Mouse (Mus musculus) hindbrain, postnatal 0 days (tissue): ENCODE data around the gene Thsd7b. TPM values are rescaled to one million over a fixed set of nuclear protein-coding genes. Genes with fewer than 3 reads are reported as not detected.
"Not testable (repeated sequence)": the region's sequence is repeated elsewhere in the genome, so short reads cannot be mapped to it uniquely, and the experiment has no call there.

ENCODE experiments used
- ATAC-seq: fragments of 200-750 bp; cut with Nextera tagmentation; 2 replicates; pipeline ENCODE4 v1.8.0; 2017; ENCODE audit warnings: mild to moderate bottlenecking, moderate TSS enrichment, moderate library complexity
- DNase-seq: peaks from one replicate; pipeline ENCODE4 v3.0.0-alpha.2; 2015; ENCODE audit warnings: low spot score
- H3K27ac ChIP-seq: fragments of 300-500 bp; sonication (generic); 2 replicates; pipeline ENCODE4 v1.5.1; 2014; ENCODE audit warnings: mild to moderate bottlenecking
- H3K27me3 ChIP-seq: fragments of 300-500 bp; sonication (generic); 2 replicates; pipeline ENCODE4 v1.6.1; 2014; ENCODE audit warnings: low read length, mixed read lengths; ENCODE audit not compliant: insufficient read depth
- H3K36me3 ChIP-seq: fragments of 300-500 bp; sonication (generic); 2 replicates; pipeline ENCODE4 v1.6.1; 2014; ENCODE audit warnings: low read length, mixed read lengths; ENCODE audit not compliant: insufficient read depth
- H3K4me1 ChIP-seq: fragments of 300-500 bp; sonication (generic); 2 replicates; pipeline ENCODE4 v1.6.1; 2014; ENCODE audit warnings: antibody characterized with exemption, low read length, mixed read lengths; ENCODE audit not compliant: insufficient read depth
- H3K4me2 ChIP-seq: fragments of 300-500 bp; sonication (generic); 2 replicates; pipeline ENCODE4 v1.6.1; 2014; ENCODE audit warnings: low read depth, mild to moderate bottlenecking, low read length, moderate library complexity, mixed read lengths
- H3K4me3 ChIP-seq: fragments of 300-500 bp; sonication (generic); 2 replicates; pipeline ENCODE4 v1.5.1; 2014; ENCODE audit warnings: low read length
- H3K9ac ChIP-seq: fragments of 300-500 bp; sonication (generic); replicated peaks from 2 replicates; pipeline ENCODE4 v1.6.1; 2014; ENCODE audit warnings: mild to moderate bottlenecking, low read length, moderate library complexity, mixed read lengths
- H3K9me3 ChIP-seq: fragments of 300-500 bp; sonication (generic); 2 replicates; pipeline ENCODE4 v1.6.1; 2016; ENCODE audit warnings: low read length, mixed read lengths
- CTCF ChIP-seq: IDR thresholded peaks from 2 replicates; pipeline ENCODE4 v1.5.1; 2016; ENCODE audit warnings: antibody characterized with exemption, control low read depth, low read depth
- WGBS: fragments of 180-500 bp; shearing (Covaris S2); extraction: QIAGEN DNeasy Blood & Tissue Kit; methylation state at CpG from one replicate; pipeline ENCODE4 v1.1.7; 2014; 5-methylcytosine and 5-hydroxymethylcytosine counted together
- polyA plus RNA-seq: library from polyadenylated mRNA; unstranded; fragments of >200 nt; fragmentation: Nextera tagmentation; extraction: Ambion mirVana; gene quantifications from 2 replicates; pipeline ENCODE4 v1.2.1, GENCODE M21; 2015
- total RNA-seq: library from RNA; depleted of rRNA; stranded (reverse); fragments of >200 nt; gene quantifications from 2 replicates; pipeline ENCODE4 v1.2.3, GENCODE M21; 2014

Thsd7b gene
- total and polyA plus RNA-seq, 2 experiments from 2014 or later: 9.5 to 19.7 TPM

GRCm38 (mm10) chr1:130245563-130245962 lies 972.5 kb downstream of the Thsd7b start:
- no peak overlapping the region for H3K4me3 ChIP-seq
- H3K4me1 ChIP-seq: no peaks in the 10 kb centered on the region
- H3K27ac ChIP-seq: no peak overlapping the region
- 68% methylated on average over 3 of the region's 3 CpGs for WGBS
- no peak overlapping the region for H3K4me2 ChIP-seq
- 0 out of 2 replicates have a peak, but pooled peaks cover 2% of the 10 kb centered on the region for H3K9me3 ChIP-seq
- no peaks in the 10 kb centered on the region for H3K36me3 ChIP-seq
- no peaks in the 10 kb centered on the region for H3K27me3 ChIP-seq
- ATAC-seq (no peak), DNase-seq (no peak)
- TF ChIP-seq CTCF: no peak
- no peak overlapping the region for H3K9ac ChIP-seq

- H3K9ac ChIP-seq, H3K36me3 ChIP-seq, H3K27me3 ChIP-seq, H3K9me3 ChIP-seq, DNase-seq, H3K4me3 ChIP-seq, H3K4me1 ChIP-seq, ATAC-seq, H3K27ac ChIP-seq, H3K4me2 ChIP-seq: not testable (repeated sequence)
- 74% methylated on average over 4 of the region's 4 CpGs for WGBS
These were observed 973.2 kb downstream of the Thsd7b start for GRCm38 (mm10) chr1:130246264-130246663.

GRCm38 (mm10) chr1:130246930-130247329 lies 973.8 kb downstream of the Thsd7b start:
- not testable (repeated sequence) for ATAC-seq, H3K27me3 ChIP-seq, H3K9me3 ChIP-seq, H3K4me3 ChIP-seq, DNase-seq, H3K27ac ChIP-seq, H3K4me2 ChIP-seq, H3K4me1 ChIP-seq, H3K9ac ChIP-seq, H3K36me3 ChIP-seq
- WGBS: 89% methylated on average over 4 of the region's 4 CpGs

- Histone ChIP-seq H3K9ac (no peak overlapping the region), H3K36me3 (no peaks in the 10 kb centered on the region), H3K4me1 (no peaks in the 10 kb centered on the region), H3K4me3 (no peak overlapping the region), H3K27me3 (no peaks in the 10 kb centered on the region), H3K4me2 (no peak overlapping the region), H3K9me3 (no peaks in the 10 kb centered on the region), H3K27ac (no peak overlapping the region)
- DNase-seq (peak; percentile 8), ATAC-seq (no peak)
- WGBS: 46% methylated on average over 6 of the region's 6 CpGs
- TF ChIP-seq CTCF: no peak
These were observed 988.9 kb downstream of the Thsd7b start for GRCm38 (mm10) chr1:130262046-130262445.
